Mouse (Mus musculus) brain, embryonic 14.5 days (tissue): ENCODE results near the gene Bcl9l.

Source experiments
- CTCF ChIP-seq: fragments of 200-500 bp; IDR thresholded peaks from 2 replicates; pipeline ENCODE4 v1.5.1; 2012; ENCODE audit warnings: inconsistent platforms, mild to moderate bottlenecking, moderate library complexity, borderline replicate concordance; ENCODE audit not compliant: insufficient read depth, insufficient read length; ENCODE audit errors: extremely low read depth
- POLR2A ChIP-seq: fragments of 200-500 bp; IDR thresholded peaks from 2 replicates; pipeline ENCODE4 v1.6.1; 2012; ENCODE audit warnings: mild to moderate bottlenecking, inconsistent platforms, borderline replicate concordance; ENCODE audit not compliant: poor library complexity, insufficient read depth, insufficient read length, severe bottlenecking; ENCODE audit errors: extremely low read depth

- no peak for TF ChIP-seq CTCF
- no peak for TF ChIP-seq POLR2A
These were observed 58.1 kb downstream of the Bcl9l start for GRCm38 (mm10) chr9:44540676-44541075.
